In genomic region chr13:99287207-99287606, GRCm38 (mm10) we compare ENCODE assay signal across 1 mouse cellular context.
TF ChIP-seq lines count a peak whose summit lies in the region.

No protein-coding gene starts in this region.

TF ChIP-seq in CH12.LX, 34 proteins besides CTCF, POLR2A, EP300 and RAD21 (continued from another document):
- TF ChIP-seq MAX (IDR thresholded peaks at IDR 0.05; ENCODE audit: low read length), result no peak
TF ChIP-seq in CH12.LX: peak in this region for 2.
